Mouse (Mus musculus) forebrain, embryonic 10.5 days (tissue): ENCODE data around the gene Vps8. TPM values are rescaled to one million over a fixed set of nuclear protein-coding genes. Genes with fewer than 3 reads are reported as not detected.

ENCODE experiments used
- DNase-seq: peaks from one replicate; pipeline ENCODE4 v3.0.0-alpha.2; 2017; ENCODE audit warnings: low spot score; ENCODE audit errors: extremely low spot score
- H3K27ac ChIP-seq: fragments of 300-500 bp; sonication (generic); 2 replicates; pipeline ENCODE4 v1.5.1; 2016; ENCODE audit warnings: mild to moderate bottlenecking
- H3K27me3 ChIP-seq: fragments of 300-500 bp; sonication (generic); 2 replicates; pipeline ENCODE4 v1.6.1; 2016; ENCODE audit warnings: mild to moderate bottlenecking; ENCODE audit not compliant: poor library complexity, severe bottlenecking
- H3K36me3 ChIP-seq: fragments of 300-500 bp; sonication (generic); replicated peaks from 2 replicates; pipeline ENCODE4 v1.6.1; 2016; ENCODE audit warnings: mild to moderate bottlenecking, moderate library complexity
- H3K4me1 ChIP-seq: fragments of 300-500 bp; sonication (generic); 2 replicates; pipeline ENCODE4 v1.6.1; 2016
- H3K4me3 ChIP-seq: fragments of 300-500 bp; sonication (generic); 2 replicates; pipeline ENCODE4 v1.5.1; 2016; ENCODE audit warnings: mild to moderate bottlenecking, moderate library complexity
- H3K9me3 ChIP-seq: fragments of 300-500 bp; sonication (generic); 2 replicates; pipeline ENCODE4 v1.6.1; 2016; ENCODE audit warnings: mild to moderate bottlenecking, moderate library complexity
- WGBS: fragments of 180-500 bp; shearing (Covaris S2); methylation state at CpG from one replicate; pipeline ENCODE4 v1.1.7; 2016; 5-methylcytosine and 5-hydroxymethylcytosine counted together
- polyA plus RNA-seq: library from polyadenylated mRNA; unstranded; fragments of >200 nt; fragmentation: Nextera tagmentation; extraction: Ambion mirVana; gene quantifications from 2 replicates; pipeline ENCODE4 v1.2.1, GENCODE M21; 2016

Gene Vps8
- polyA plus RNA-seq, 1 experiment from 2014 or later: 21.0 TPM

GRCm38 (mm10) chr16:21390744-21391143, 32.2 kb upstream of the Vps8 start:
- H3K27me3 ChIP-seq: peaks cover 43% of the 10 kb centered on the region
- no peak overlapping the region for H3K4me3 ChIP-seq
- 53% methylated on average over 5 of the region's 5 CpGs for WGBS
- no peak overlapping the region for H3K27ac ChIP-seq
- no peaks in the 10 kb centered on the region for H3K36me3 ChIP-seq
- DNase-seq: no peak
- H3K9me3 ChIP-seq: no peaks in the 10 kb centered on the region
- H3K4me1 ChIP-seq: peaks cover 73% of the 10 kb centered on the region

GRCm38 (mm10) chr16:21392099-21392498, 30.8 kb upstream of the Vps8 start:
- Histone ChIP-seq H3K4me3 (no peak overlapping the region), H3K27ac (peak overlapping the region; percentile 70), H3K9me3 (no peaks in the 10 kb centered on the region), H3K27me3 (peaks cover 50% of the 10 kb centered on the region), H3K36me3 (no peaks in the 10 kb centered on the region), H3K4me1 (peaks cover 71% of the 10 kb centered on the region)
- DNase-seq: no peak
- 69% methylated on average over 6 of the region's 6 CpGs for WGBS

- H3K4me3 ChIP-seq: no peak overlapping the region
- peak; percentile 90 for DNase-seq
- 58% methylated on average over 9 of the region's 9 CpGs for WGBS
- peaks cover 45% of the 10 kb centered on the region for H3K27me3 ChIP-seq
- H3K9me3 ChIP-seq: no peaks in the 10 kb centered on the region
- H3K27ac ChIP-seq: peak overlapping the region; percentile 70
- H3K4me1 ChIP-seq: peaks cover 71% of the 10 kb centered on the region
- no peaks in the 10 kb centered on the region for H3K36me3 ChIP-seq
Observed at GRCm38 (mm10) chr16:21392517-21393112, 30.3 kb upstream of the Vps8 start.

GRCm38 (mm10) chr16:21395546-21395945, 27.4 kb upstream of the Vps8 start:
- H3K27me3 ChIP-seq: peaks cover 42% of the 10 kb centered on the region
- peak overlapping the region; percentile 41; the same call in 1 of the 2 replicates for H3K27ac ChIP-seq
- no peak for DNase-seq
- H3K9me3 ChIP-seq: no peaks in the 10 kb centered on the region
- no peak overlapping the region for H3K4me3 ChIP-seq
- H3K4me1 ChIP-seq: peaks cover 68% of the 10 kb centered on the region
- no peaks in the 10 kb centered on the region for H3K36me3 ChIP-seq
- 32% methylated on average over 7 of the region's 7 CpGs for WGBS

- Histone ChIP-seq H3K4me3 (no peak overlapping the region), H3K27me3 (peaks cover 33% of the 10 kb centered on the region), H3K27ac (peak overlapping the region; percentile 81; the same call in 1 of the 2 replicates), H3K4me1 (peaks cover 63% of the 10 kb centered on the region), H3K9me3 (no peaks in the 10 kb centered on the region), H3K36me3 (no peaks in the 10 kb centered on the region)
- DNase-seq: no peak
- WGBS: 76% methylated on average over 5 of the region's 5 CpGs
Observed at GRCm38 (mm10) chr16:21397681-21398080, 25.2 kb upstream of the Vps8 start.

GRCm38 (mm10) chr16:21398345-21399051, 24.4 kb upstream of the Vps8 start:
- no peaks in the 10 kb centered on the region for H3K9me3 ChIP-seq
- DNase-seq: peak; percentile 46
- no peaks in the 10 kb centered on the region for H3K36me3 ChIP-seq
- peak overlapping the region; percentile 21; the same call in 1 of the 2 replicates for H3K4me3 ChIP-seq
- H3K27ac ChIP-seq: peak overlapping the region; percentile 81
- WGBS: 7% methylated on average over 8 of the region's 8 CpGs
- peaks cover 60% of the 10 kb centered on the region for H3K4me1 ChIP-seq
- H3K27me3 ChIP-seq: peaks cover 31% of the 10 kb centered on the region

- WGBS: 76% methylated on average over 4 of the region's 4 CpGs
- Histone ChIP-seq H3K36me3 (no peaks in the 10 kb centered on the region), H3K27ac (peak overlapping the region; percentile 27; the same call in 1 of the 2 replicates), H3K9me3 (no peaks in the 10 kb centered on the region), H3K27me3 (peaks cover 19% of the 10 kb centered on the region), H3K4me3 (no peak overlapping the region), H3K4me1 (peaks cover 57% of the 10 kb centered on the region)
- no peak for DNase-seq
Observed at GRCm38 (mm10) chr16:21399942-21400341, 23.0 kb upstream of the Vps8 start.

GRCm38 (mm10) chr16:21402068-21402467, 20.9 kb upstream of the Vps8 start:
- Histone ChIP-seq H3K36me3 (no peaks in the 10 kb centered on the region), H3K9me3 (no peaks in the 10 kb centered on the region), H3K4me1 (peaks cover 56% of the 10 kb centered on the region), H3K4me3 (no peak overlapping the region), H3K27me3 (peaks cover 12% of the 10 kb centered on the region), H3K27ac (no peak overlapping the region)
- WGBS: 81% methylated on average over 17 of the region's 17 CpGs
- DNase-seq: no peak

- WGBS: 88% methylated on average over 2 of the region's 2 CpGs
- H3K9me3 ChIP-seq: no peaks in the 10 kb centered on the region
- no peak for DNase-seq
- no peak overlapping the region for H3K4me3 ChIP-seq
- H3K27ac ChIP-seq: 0 out of 2 replicates have a peak overlapping the region, but pooled peaks have one; percentile 8
- H3K36me3 ChIP-seq: no peaks in the 10 kb centered on the region
- peaks cover 43% of the 10 kb centered on the region for H3K4me1 ChIP-seq
- H3K27me3 ChIP-seq: peaks cover 12% of the 10 kb centered on the region
Observed at GRCm38 (mm10) chr16:21403402-21403801, 19.5 kb upstream of the Vps8 start.

GRCm38 (mm10) chr16:21404631-21405030, 18.3 kb upstream of the Vps8 start:
- no peak overlapping the region for H3K4me3 ChIP-seq
- peak overlapping the region; percentile 71; the same call in 1 of the 2 replicates for H3K27ac ChIP-seq
- no peaks in the 10 kb centered on the region for H3K9me3 ChIP-seq
- DNase-seq: no peak
- H3K4me1 ChIP-seq: peaks cover 32% of the 10 kb centered on the region
- peaks cover 12% of the 10 kb centered on the region for H3K27me3 ChIP-seq
- H3K36me3 ChIP-seq: no peaks in the 10 kb centered on the region
- 56% methylated on average over 5 of the region's 5 CpGs for WGBS

- Histone ChIP-seq H3K36me3 (no peaks in the 10 kb centered on the region), H3K27me3 (peaks cover 6% of the 10 kb centered on the region; the same call in 1 of the 2 replicates), H3K4me1 (peaks cover 32% of the 10 kb centered on the region), H3K4me3 (no peak overlapping the region), H3K27ac (peak overlapping the region; percentile 71), H3K9me3 (no peaks in the 10 kb centered on the region)
- DNase-seq: no peak
- WGBS: 55% methylated on average over 6 of the region's 6 CpGs
Observed at GRCm38 (mm10) chr16:21405224-21405969, 17.5 kb upstream of the Vps8 start.

- Histone ChIP-seq H3K27me3 (0 out of 2 replicates have a peak, but pooled peaks cover 3% of the 10 kb centered on the region), H3K9me3 (no peaks in the 10 kb centered on the region), H3K27ac (peak overlapping the region; percentile 71; the same call in 1 of the 2 replicates), H3K4me1 (peaks cover 32% of the 10 kb centered on the region), H3K36me3 (no peaks in the 10 kb centered on the region), H3K4me3 (no peak overlapping the region)
- no peak for DNase-seq
- WGBS: 60% methylated on average over 6 of the region's 6 CpGs
Observed at GRCm38 (mm10) chr16:21406136-21406535, 16.8 kb upstream of the Vps8 start.
